ENCODE assay signal across 8 mouse cellular contexts in the genomic region with DNA sequence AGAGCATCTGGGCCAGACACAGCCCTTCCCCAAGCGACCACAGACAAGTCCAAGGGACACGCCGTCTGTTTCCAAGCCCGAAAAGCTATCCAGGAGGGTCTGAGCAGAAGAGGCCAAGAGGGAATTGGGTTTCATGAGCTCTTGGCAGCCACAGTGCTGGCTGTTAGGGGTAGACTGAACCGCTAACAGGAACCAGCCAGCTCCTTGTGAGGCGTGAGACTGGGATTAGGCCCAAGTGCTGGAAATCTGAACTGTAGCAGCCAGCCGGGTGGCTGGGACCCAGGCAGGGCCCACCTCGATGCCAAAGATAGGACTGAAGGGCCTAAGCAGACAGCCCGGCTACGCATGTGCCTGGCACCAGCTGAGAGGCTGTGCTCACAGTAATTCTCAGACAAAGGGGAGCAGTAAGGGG. TPM values are rescaled to one million over a fixed set of nuclear protein-coding genes. Genes with fewer than 3 reads are reported as not detected.
DNase-seq lines count a peak whose midpoint lies in the region; ATAC-seq and TF ChIP-seq lines count a peak whose summit lies in the region.

No protein-coding gene starts in this region.

- H3K9me3 ChIP-seq in forebrain, embryonic 14.5 days (replicated peaks; ENCODE audit: control insufficient read depth, low read length): no peaks in the 10 kb centered on the region

- 72% methylated on average over 10 of the region's 10 CpGs for WGBS in forebrain, embryonic 14.5 days

- no peak overlapping the region for H3K27ac ChIP-seq in forebrain, embryonic 14.5 days (ENCODE audit: low read depth, low read length)
- H3K27ac ChIP-seq in layer of hippocampus, adult 2 months: no peak overlapping the region

- H3K36me3 ChIP-seq in forebrain, embryonic 14.5 days (ENCODE audit: control insufficient read depth, insufficient read depth, low read length): no peaks in the 10 kb centered on the region
- H3K36me3 ChIP-seq in myocyte (ENCODE audit: control insufficient read depth, insufficient read depth): no peaks in the 10 kb centered on the region

- no peak overlapping the region for H3ac ChIP-seq in myocyte (ENCODE audit: control insufficient read depth, insufficient read length)

- TF ChIP-seq POLR2A in myocyte (IDR thresholded peaks at IDR 0.05; ENCODE audit: insufficient read length, low read depth): no peak

- peak; percentile 59; the same call in 1 of the 2 replicates for ATAC-seq in forebrain, embryonic 14.5 days

- DNase-seq in right cerebral cortex, postnatal 4 days: peak; percentile 52
- no peak for DNase-seq in right cerebral cortex, postnatal 36 days (ENCODE audit: low spot score in 2 of 2)
- peak; percentile 73 for DNase-seq in forebrain, embryonic 14.5 days (ENCODE audit: low spot score)
- peak; percentile 87 to 91 for DNase-seq in heart, postnatal 10 days
- DNase-seq in layer of hippocampus, adult 2 months (ENCODE audit: low spot score in 2 of 2): peak; percentile 44 to 68
- DNase-seq in B cell, adult 2 months: no peak
- DNase-seq in frontal cortex, postnatal 14 days (ENCODE audit: low spot score in 2 of 2): no peak

- peaks cover 7% of the 10 kb centered on the region; the same call in 1 of the 2 replicates for H3K4me1 ChIP-seq in forebrain, embryonic 14.5 days (ENCODE audit: control insufficient read depth, insufficient read depth, low read length)

- H3K4me2 ChIP-seq in forebrain, embryonic 14.5 days (ENCODE audit: low read length): no peak overlapping the region
- peak overlapping the region; percentile 43 for H3K4me2 ChIP-seq in myocyte (ENCODE audit: low read depth)

- H3K9ac ChIP-seq in forebrain, embryonic 14.5 days (ENCODE audit: low read length): no peak overlapping the region

- no peaks in the 10 kb centered on the region for H3K27me3 ChIP-seq in forebrain, embryonic 14.5 days (replicated peaks; ENCODE audit: control insufficient read depth, insufficient read depth, low read length)
- no peaks in the 10 kb centered on the region for H3K27me3 ChIP-seq in myocyte (ENCODE audit: control insufficient read depth, insufficient read depth, insufficient read length)

- no peak for TF ChIP-seq CTCF in layer of hippocampus, adult 2 months (conservative IDR thresholded peaks at IDR 0.05)

- no peaks in the 10 kb centered on the region for H3K79me2 ChIP-seq in myocyte (ENCODE audit: control insufficient read depth, insufficient read depth)

- intact Hi-C loops in heart, postnatal 10 days (cut with DNase I): loop anchor here (5.0 kb wide), 2 partner anchors 62 to 93 kb away; no protein-coding TSS in a partner anchor

- no peak overlapping the region for H3K4me3 ChIP-seq in forebrain, embryonic 14.5 days (ENCODE audit: low read depth, low read length)
- no peak overlapping the region for H3K4me3 ChIP-seq in layer of hippocampus, adult 2 months
- H3K4me3 ChIP-seq in myocyte: no peak overlapping the region

TF ChIP-seq in myocyte, 11 proteins besides CTCF, POLR2A, EP300 and RAD21:
- peak in 1 of 3 experiments; percentile 31 for TF ChIP-seq MYOG (IDR thresholded peaks at IDR 0.05; ENCODE audit: control insufficient read depth in 1 of 3, insufficient read depth in 1 of 3, insufficient read length in 2 of 3, low read depth in 2 of 3)
- no peak for TF ChIP-seq SRF (IDR thresholded peaks at IDR 0.05; ENCODE audit: control insufficient read depth, insufficient read length, low read depth)
- TF ChIP-seq MYOD1 (IDR thresholded peaks at IDR 0.05; ENCODE audit: control insufficient read depth in 1 of 3, insufficient read length in 2 of 3, low read depth in 2 of 3): peak in 1 of 3 experiments; percentile 1

RNA-seq across cellular contexts. Expression of a gene that starts 18.1 kb away (rescaled TPM):
- 3.5 and 3.8 TPM in 2 replicates for polyA plus RNA-seq in forebrain, embryonic 14.5 days (2014; fragmentation: Nextera tagmentation; extraction: Ambion mirVana)
- 1 to 10 TPM; 3.6 to 4.0 TPM for total RNA-seq in heart, postnatal 10 days (2021)
- 1 to 10 TPM; 1.6 TPM for total RNA-seq in layer of hippocampus, adult 2 months (2021)
- polyA plus RNA-seq in myocyte (2012; fragmentation: generic; extraction: Trizol): 4.4 TPM

Comparison
In these comparisons a context has a peak if more than half of its experiments do, and no peak if none do; other contexts are left out.
1. DNase-seq: peak in right cerebral cortex, postnatal 4 days (single experiment), forebrain, embryonic 14.5 days (single experiment), heart, postnatal 10 days (2 of 2) and layer of hippocampus, adult 2 months (2 of 2); none in right cerebral cortex, postnatal 36 days (0 of 2), B cell, adult 2 months (0 of 2) and frontal cortex, postnatal 14 days (0 of 2).